Mouse (Mus musculus) liver, embryonic 16.5 days (tissue): ENCODE data around the gene Ctdnep1. TPM values are rescaled to one million over a fixed set of nuclear protein-coding genes. Genes with fewer than 3 reads are reported as not detected.
A peak's percentile ranks its signal among the peaks of the same experiment; 100 is the strongest.

Experiments used
- ATAC-seq: fragments of 200-750 bp; cut with Nextera tagmentation; 2 replicates; pipeline ENCODE4 v1.8.0; 2017; ENCODE audit warnings: low read depth, mild to moderate bottlenecking, moderate number of reproducible peaks, moderate library complexity
- H3K27ac ChIP-seq: fragments of 300-500 bp; sonication (generic); 2 replicates; pipeline ENCODE4 v1.5.1; 2014; ENCODE audit warnings: mild to moderate bottlenecking, low read length
- H3K27me3 ChIP-seq: fragments of 300-500 bp; sonication (generic); 2 replicates; pipeline ENCODE4 v1.6.1; 2014; ENCODE audit warnings: low read depth, low read length, mixed read lengths; ENCODE audit not compliant: control insufficient read depth, insufficient read depth
- H3K36me3 ChIP-seq: fragments of 300-500 bp; sonication (generic); 2 replicates; pipeline ENCODE4 v1.6.1; 2014; ENCODE audit warnings: mild to moderate bottlenecking; ENCODE audit not compliant: control insufficient read depth, insufficient read depth
- H3K4me1 ChIP-seq: fragments of 300-500 bp; sonication (generic); 2 replicates; pipeline ENCODE4 v1.6.1; 2014; ENCODE audit warnings: low read depth, low read length, mixed read lengths; ENCODE audit not compliant: control insufficient read depth
- H3K4me2 ChIP-seq: fragments of 300-500 bp; sonication (generic); 2 replicates; pipeline ENCODE4 v1.6.1; 2014; ENCODE audit warnings: low read depth, low read length, mixed read lengths
- H3K4me3 ChIP-seq: fragments of 300-500 bp; sonication (generic); 2 replicates; pipeline ENCODE4 v1.5.1; 2014; ENCODE audit warnings: low read depth, mild to moderate bottlenecking, low read length
- H3K9ac ChIP-seq: fragments of 300-500 bp; sonication (generic); 2 replicates; pipeline ENCODE4 v1.6.1; 2014; ENCODE audit warnings: low read depth, low read length
- H3K9me3 ChIP-seq: fragments of 300-500 bp; sonication (generic); replicated peaks from 2 replicates; pipeline ENCODE4 v1.6.1; 2016; ENCODE audit warnings: low read length; ENCODE audit not compliant: control insufficient read depth
- WGBS: fragments of 180-500 bp; shearing (Covaris S2); extraction: QIAGEN DNeasy Blood & Tissue Kit; methylation state at CpG from one replicate; pipeline ENCODE4 v1.1.7; 2014; ENCODE audit not compliant: insufficient replicate concordance; 5-methylcytosine and 5-hydroxymethylcytosine counted together
- polyA plus RNA-seq: library from polyadenylated mRNA; unstranded; fragments of >200 nt; fragmentation: Nextera tagmentation; extraction: Ambion mirVana; gene quantifications from 2 replicates; pipeline ENCODE4 v1.2.1, GENCODE M21; 2015

Gene Ctdnep1
- polyA plus RNA-seq, 1 experiment from 2014 or later: 7.3 TPM

DNA sequence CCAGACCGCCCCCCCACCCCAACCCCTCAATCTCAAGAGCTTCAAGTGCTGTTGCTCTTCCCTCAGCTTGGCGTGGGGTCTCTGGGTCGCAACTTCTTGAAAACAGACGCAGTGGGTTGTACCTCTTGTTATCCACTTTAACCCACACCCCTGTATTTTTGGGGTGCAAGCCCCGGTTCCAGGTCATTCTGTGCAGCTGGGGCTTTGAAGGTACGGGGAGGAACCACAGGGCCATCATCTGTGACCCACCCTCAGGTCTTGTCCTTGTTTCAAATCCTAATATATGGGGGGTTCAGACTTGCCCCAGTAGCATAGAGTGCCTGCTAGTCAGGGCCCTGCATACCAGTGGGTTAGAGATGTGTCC lies 43.2 kb downstream of the Ctdnep1 start:
- no peak overlapping the region for H3K9ac ChIP-seq
- ATAC-seq: no peak
- H3K36me3 ChIP-seq: no peaks in the 10 kb centered on the region
- H3K4me2 ChIP-seq: peak overlapping the region; percentile 34; the same call in 1 of the 2 replicates
- H3K4me1 ChIP-seq: peaks cover 21% of the 10 kb centered on the region
- peaks cover 38% of the 10 kb centered on the region for H3K27me3 ChIP-seq
- no peaks in the 10 kb centered on the region for H3K9me3 ChIP-seq
- 20% methylated on average over 6 of the region's 6 CpGs for WGBS
- H3K27ac ChIP-seq: no peak overlapping the region
- no peak overlapping the region for H3K4me3 ChIP-seq

DNA sequence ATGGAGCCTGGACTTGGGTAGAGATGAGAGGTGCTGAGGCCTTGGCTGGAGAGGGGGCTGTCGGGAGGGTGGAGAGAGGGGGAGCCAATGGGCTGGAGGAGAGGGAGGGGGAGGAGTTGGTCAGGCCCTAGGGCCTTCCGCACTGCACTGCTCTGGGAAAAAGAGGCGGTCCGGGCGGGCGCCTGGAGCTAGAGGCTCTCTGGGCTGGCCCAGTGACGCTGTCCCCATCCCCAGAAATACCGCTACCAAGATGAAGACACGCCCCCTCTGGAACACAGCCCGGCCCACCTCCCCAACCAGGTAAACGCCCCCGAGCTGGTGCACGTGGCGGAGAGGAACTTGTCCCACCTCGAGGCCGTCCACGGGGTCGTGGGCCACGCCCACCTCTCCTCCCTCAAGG lies 45.7 kb downstream of the Ctdnep1 start:
- Histone ChIP-seq H3K4me1 (peaks cover 11% of the 10 kb centered on the region), H3K27me3 (peaks cover 36% of the 10 kb centered on the region), H3K27ac (no peak overlapping the region), H3K36me3 (no peaks in the 10 kb centered on the region), H3K9me3 (no peaks in the 10 kb centered on the region), H3K4me3 (no peak overlapping the region), H3K9ac (no peak overlapping the region), H3K4me2 (peak overlapping the region; percentile 15; the same call in 1 of the 2 replicates)
- whole genome bisulfite sequencing: 39% methylated on average over 19 of the region's 19 CpGs
- peak; percentile 52 for ATAC-seq

DNA sequence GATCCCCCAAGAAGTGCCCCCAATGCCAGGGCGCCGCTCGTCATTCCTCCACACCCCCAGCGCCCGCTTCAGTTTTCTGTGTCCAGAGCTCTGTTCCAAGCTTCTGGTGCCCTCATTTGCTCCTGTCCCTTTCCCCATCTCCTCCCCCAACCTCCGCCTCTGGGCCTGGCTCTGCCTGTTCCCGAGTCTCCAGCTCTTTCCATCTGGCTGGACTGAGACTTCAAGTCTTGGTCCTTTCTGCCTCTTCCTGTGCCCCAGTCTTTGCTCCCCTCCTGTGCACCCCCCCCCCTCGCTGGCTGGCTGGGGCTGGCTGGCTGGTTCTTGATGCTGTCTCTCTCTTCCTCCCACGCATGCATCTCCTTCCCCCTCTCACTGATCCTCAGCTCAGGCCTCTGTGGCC lies 46.4 kb downstream of the Ctdnep1 start:
- H3K4me3 ChIP-seq: no peak overlapping the region

DNA sequence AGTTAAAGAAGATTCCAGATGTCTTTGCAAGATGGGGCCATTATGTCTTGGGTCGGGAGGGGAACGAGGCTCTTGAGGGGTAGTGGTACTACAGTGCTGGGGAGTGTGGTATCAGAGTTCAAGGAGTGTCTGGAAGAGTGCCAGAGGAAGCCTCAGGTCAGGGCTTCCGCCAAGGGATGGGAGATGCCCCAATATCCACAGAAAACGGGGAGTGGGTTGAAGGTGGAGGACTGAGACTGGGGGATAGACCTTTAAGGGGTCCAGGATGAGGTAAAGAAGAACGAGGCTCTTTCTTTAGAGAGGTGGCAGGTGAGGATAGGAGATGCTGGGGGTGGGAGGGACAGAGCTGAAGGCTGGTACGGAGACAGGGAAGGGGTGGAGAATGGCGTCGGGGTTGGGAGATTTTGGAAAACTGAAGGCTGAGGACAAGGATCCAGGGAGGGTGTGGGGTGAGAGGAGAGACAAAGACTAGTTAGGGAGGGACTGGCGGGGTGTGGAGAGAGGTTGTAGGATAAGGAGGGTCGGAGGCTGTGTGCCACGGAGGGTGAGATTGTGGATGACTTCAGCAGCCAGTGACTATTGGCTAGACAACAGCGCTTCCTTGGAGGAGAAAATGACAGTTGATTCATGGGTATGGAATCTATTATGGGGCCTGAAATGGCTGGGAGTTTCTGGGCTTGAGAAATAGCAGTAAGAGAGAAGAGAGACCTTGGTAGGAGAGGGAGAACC lies 47.6 kb downstream of the Ctdnep1 start:
- no peak overlapping the region for H3K27ac ChIP-seq
- 27% methylated on average over 12 of the region's 12 CpGs for WGBS
- H3K36me3 ChIP-seq: no peaks in the 10 kb centered on the region
- 0 out of 2 replicates have a peak overlapping the region, but pooled peaks have one; percentile 8 for H3K4me2 ChIP-seq
- no peak overlapping the region for H3K4me3 ChIP-seq
- no peaks in the 10 kb centered on the region for H3K9me3 ChIP-seq
- H3K27me3 ChIP-seq: peaks cover 25% of the 10 kb centered on the region
- H3K9ac ChIP-seq: no peak overlapping the region
- peaks cover 9% of the 10 kb centered on the region for H3K4me1 ChIP-seq
- no peak for ATAC-seq

More for the DNA sequence above, 46.4 kb downstream of the Ctdnep1 start:
- peaks cover 9% of the 10 kb centered on the region for H3K4me1 ChIP-seq
- no peak overlapping the region for H3K9ac ChIP-seq
- no peaks in the 10 kb centered on the region for H3K9me3 ChIP-seq
- 60% methylated on average over 9 of the region's 9 CpGs for WGBS
- no peaks in the 10 kb centered on the region for H3K36me3 ChIP-seq
- no peak for ATAC-seq
- peaks cover 30% of the 10 kb centered on the region for H3K27me3 ChIP-seq
- H3K4me2 ChIP-seq: no peak overlapping the region
- H3K27ac ChIP-seq: no peak overlapping the region

DNA sequence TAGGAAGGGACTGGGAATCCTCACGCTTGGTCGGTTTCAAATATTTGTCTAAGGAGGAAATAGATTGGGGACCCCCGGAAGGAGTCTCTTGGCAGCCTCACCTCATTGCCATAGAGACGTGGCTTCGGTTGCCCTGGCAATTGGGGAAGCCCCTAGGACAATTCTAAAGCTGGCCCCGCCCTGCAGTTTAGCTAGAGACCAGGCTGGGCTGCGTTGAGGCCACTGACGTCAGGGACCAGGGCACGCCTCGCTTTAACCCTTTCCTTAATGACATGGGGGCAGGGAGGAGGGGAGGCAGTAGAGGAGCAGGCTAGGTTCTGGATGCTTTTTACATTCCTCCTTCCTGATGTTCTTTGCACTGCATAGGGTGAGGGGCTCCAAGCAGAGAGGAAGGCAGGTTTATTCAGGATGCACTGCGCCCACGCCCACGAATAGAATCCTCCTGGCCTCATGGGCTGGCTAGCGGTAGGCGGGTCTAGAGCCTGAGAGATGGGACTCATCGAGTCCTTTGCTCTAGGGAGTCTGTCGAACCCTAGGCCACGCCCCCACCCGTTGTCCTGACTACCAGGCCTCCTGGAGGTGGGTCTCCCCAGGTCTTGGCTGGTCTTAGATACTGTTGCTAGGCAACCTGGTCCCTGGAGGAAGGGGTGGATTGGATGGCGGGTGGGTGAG lies 48.3 kb downstream of the Ctdnep1 start:
- 5% methylated on average over 20 of the region's 20 CpGs for WGBS
- Histone ChIP-seq H3K4me3 (no peak overlapping the region), H3K4me2 (0 out of 2 replicates have a peak overlapping the region, but pooled peaks have one; percentile 8), H3K9me3 (no peaks in the 10 kb centered on the region), H3K27me3 (peaks cover 18% of the 10 kb centered on the region), H3K27ac (no peak overlapping the region), H3K4me1 (peaks cover 9% of the 10 kb centered on the region), H3K9ac (no peak overlapping the region), H3K36me3 (no peaks in the 10 kb centered on the region)
- ATAC-seq: peak; percentile 16; the same call in 1 of the 2 replicates

DNA sequence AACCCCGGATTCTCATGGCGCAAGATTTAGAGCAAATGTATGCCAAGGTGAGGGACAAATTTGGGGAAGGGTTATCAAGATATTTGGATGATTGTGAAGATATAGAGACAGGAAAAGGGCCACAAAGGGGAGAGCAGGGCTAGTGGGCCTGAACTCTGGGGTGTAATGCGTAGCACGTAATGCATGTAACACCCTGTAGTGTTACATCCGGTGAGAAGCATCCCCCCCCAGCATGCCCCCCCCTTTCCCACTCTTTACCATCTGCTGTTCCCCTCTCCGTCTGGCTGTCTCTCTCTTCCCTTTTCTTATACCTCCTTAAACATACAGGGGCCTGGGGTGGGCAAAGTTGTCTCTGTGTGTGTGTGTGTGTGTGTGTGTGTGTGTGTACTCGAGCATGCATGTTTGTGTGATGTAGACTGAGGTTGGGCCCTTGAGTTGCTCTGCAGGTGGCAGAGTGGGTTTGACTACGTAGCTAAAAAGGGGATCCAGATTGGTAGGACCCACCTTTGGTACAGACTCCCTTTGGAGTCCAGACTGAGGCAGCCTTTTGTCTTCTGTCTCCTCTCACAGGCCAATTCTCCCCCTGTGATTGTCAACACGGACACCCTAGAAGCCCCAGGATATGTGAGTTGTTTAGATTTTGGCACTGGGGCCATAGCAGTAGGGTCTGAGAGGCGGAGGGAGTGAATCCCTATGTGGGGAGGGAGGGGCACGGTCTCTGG lies 49.0 kb downstream of the Ctdnep1 start:
- 52% methylated on average over 11 of the region's 11 CpGs for WGBS
- Histone ChIP-seq H3K27ac (no peak overlapping the region), H3K9ac (no peak overlapping the region), H3K27me3 (peaks cover 12% of the 10 kb centered on the region; the same call in 1 of the 2 replicates), H3K4me2 (no peak overlapping the region), H3K4me3 (no peak overlapping the region), H3K4me1 (peaks cover 9% of the 10 kb centered on the region), H3K9me3 (no peaks in the 10 kb centered on the region), H3K36me3 (no peaks in the 10 kb centered on the region)
- ATAC-seq: no peak

DNA sequence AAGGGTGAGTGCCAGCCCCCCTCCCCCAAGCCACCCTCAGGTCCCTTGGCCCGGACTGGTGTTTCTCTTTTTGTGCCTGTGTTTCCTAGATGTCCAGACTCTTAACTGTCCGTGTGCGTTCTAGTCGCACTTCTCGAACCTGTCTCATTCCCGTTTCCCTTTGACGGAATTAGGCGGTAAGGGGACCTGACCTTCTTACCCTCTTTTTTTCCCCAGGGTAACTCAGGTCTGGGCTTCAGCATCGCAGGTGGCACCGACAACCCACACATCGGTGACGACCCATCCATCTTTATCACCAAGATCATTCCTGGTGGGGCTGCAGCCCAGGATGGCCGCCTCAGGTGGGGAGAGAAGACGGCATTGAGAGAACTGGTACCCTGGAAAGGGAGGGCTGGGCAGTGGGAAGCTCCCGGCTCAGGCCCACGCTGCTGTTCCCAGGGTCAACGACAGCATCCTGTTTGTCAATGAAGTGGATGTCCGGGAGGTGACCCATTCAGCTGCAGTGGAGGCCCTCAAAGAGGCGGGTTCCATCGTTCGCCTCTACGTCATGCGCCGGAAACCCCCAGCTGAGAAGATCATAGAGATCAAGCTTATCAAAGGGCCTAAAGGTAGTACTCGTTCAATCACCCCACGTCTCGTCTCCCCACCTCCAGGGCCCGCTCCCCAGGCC lies 49.8 kb downstream of the Ctdnep1 start:
- peaks cover 9% of the 10 kb centered on the region for H3K4me1 ChIP-seq
- ATAC-seq: no peak
- H3K27ac ChIP-seq: no peak overlapping the region
- no peak overlapping the region for H3K9ac ChIP-seq
- H3K4me2 ChIP-seq: no peak overlapping the region
- H3K27me3 ChIP-seq: peaks cover 9% of the 10 kb centered on the region; the same call in 1 of the 2 replicates
- H3K9me3 ChIP-seq: no peaks in the 10 kb centered on the region
- no peaks in the 10 kb centered on the region for H3K36me3 ChIP-seq
- no peak overlapping the region for H3K4me3 ChIP-seq
- WGBS: 79% methylated on average over 28 of the region's 28 CpGs

DNA sequence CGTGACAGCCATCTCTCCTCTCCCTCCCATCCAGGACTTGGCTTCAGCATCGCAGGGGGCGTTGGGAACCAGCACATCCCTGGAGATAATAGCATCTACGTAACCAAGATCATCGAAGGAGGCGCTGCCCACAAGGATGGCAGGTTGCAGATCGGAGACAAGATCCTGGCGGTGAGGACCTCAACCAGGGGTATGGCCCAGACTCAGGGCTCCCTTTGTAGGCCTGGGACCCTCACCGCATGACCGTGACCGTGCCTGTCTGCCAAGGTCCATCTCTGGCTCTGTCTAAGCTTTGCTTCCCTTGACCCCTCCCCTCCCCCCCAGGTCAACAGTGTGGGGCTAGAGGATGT lies 50.3 kb downstream of the Ctdnep1 start:
- H3K4me1 ChIP-seq: peaks cover 9% of the 10 kb centered on the region
- no peaks in the 10 kb centered on the region for H3K36me3 ChIP-seq
- H3K27ac ChIP-seq: no peak overlapping the region
- H3K9ac ChIP-seq: no peak overlapping the region
- peaks cover 6% of the 10 kb centered on the region; the same call in 1 of the 2 replicates for H3K27me3 ChIP-seq
- H3K4me2 ChIP-seq: no peak overlapping the region
- 84% methylated on average over 11 of the region's 11 CpGs for WGBS
- no peak for ATAC-seq
- no peaks in the 10 kb centered on the region for H3K9me3 ChIP-seq
- no peak overlapping the region for H3K4me3 ChIP-seq
